Mouse (Mus musculus) heart, embryonic 16.5 days (tissue): Measurements from ENCODE around the gene Tbc1d14. TPM values are rescaled to one million over a fixed set of nuclear protein-coding genes. Genes with fewer than 3 reads are reported as not detected.

ENCODE experiments used
- ATAC-seq: fragments of 200-750 bp; cut with Nextera tagmentation; replicated peaks from 2 replicates; pipeline ENCODE4 v1.8.0; 2017; ENCODE audit warnings: moderate number of reproducible peaks; ENCODE audit not compliant: insufficient read depth, low FRiP score; ENCODE audit errors: extremely low read depth
- H3K27ac ChIP-seq: fragments of 300-500 bp; sonication (generic); 2 replicates; pipeline ENCODE4 v1.5.1; 2014; ENCODE audit warnings: mild to moderate bottlenecking, low read length, control low read depth, moderate library complexity
- H3K27me3 ChIP-seq: fragments of 300-500 bp; sonication (generic); 2 replicates; pipeline ENCODE4 v1.6.1; 2014; ENCODE audit warnings: low read length, mixed read lengths; ENCODE audit not compliant: control insufficient read depth, insufficient read depth
- H3K36me3 ChIP-seq: fragments of 300-500 bp; sonication (generic); 2 replicates; pipeline ENCODE4 v1.6.1; 2014; ENCODE audit not compliant: control insufficient read depth, insufficient read depth
- H3K4me1 ChIP-seq: fragments of 300-500 bp; sonication (generic); 2 replicates; pipeline ENCODE4 v1.6.1; 2014; ENCODE audit warnings: low read length, mixed read lengths; ENCODE audit not compliant: control insufficient read depth, insufficient read depth
- H3K4me2 ChIP-seq: fragments of 300-500 bp; sonication (generic); 2 replicates; pipeline ENCODE4 v1.6.1; 2014; ENCODE audit warnings: low read depth, mild to moderate bottlenecking, control low read depth, low read length
- H3K4me3 ChIP-seq: fragments of 300-500 bp; sonication (generic); 2 replicates; pipeline ENCODE4 v1.5.1; 2014; ENCODE audit warnings: mild to moderate bottlenecking, control low read depth, low read length
- H3K9ac ChIP-seq: fragments of 300-500 bp; sonication (generic); 2 replicates; pipeline ENCODE4 v1.6.1; 2014; ENCODE audit warnings: low read length, control low read depth
- H3K9me3 ChIP-seq: fragments of 300-500 bp; sonication (generic); replicated peaks from 2 replicates; pipeline ENCODE4 v1.6.1; 2016; ENCODE audit warnings: low read length; ENCODE audit not compliant: control insufficient read depth
- WGBS: fragments of 180-500 bp; shearing (Covaris S2); extraction: QIAGEN DNeasy Blood & Tissue Kit; methylation state at CpG from one replicate; pipeline ENCODE4 v1.1.7; 2014; 5-methylcytosine and 5-hydroxymethylcytosine counted together
- polyA plus RNA-seq: library from polyadenylated mRNA; unstranded; fragments of >200 nt; fragmentation: Nextera tagmentation; extraction: Ambion mirVana; gene quantifications from 2 replicates; pipeline ENCODE4 v1.2.1, GENCODE M21; 2015

Tbc1d14 gene
- polyA plus RNA-seq, 1 experiment from 2014 or later = 18.0 TPM

DNA sequence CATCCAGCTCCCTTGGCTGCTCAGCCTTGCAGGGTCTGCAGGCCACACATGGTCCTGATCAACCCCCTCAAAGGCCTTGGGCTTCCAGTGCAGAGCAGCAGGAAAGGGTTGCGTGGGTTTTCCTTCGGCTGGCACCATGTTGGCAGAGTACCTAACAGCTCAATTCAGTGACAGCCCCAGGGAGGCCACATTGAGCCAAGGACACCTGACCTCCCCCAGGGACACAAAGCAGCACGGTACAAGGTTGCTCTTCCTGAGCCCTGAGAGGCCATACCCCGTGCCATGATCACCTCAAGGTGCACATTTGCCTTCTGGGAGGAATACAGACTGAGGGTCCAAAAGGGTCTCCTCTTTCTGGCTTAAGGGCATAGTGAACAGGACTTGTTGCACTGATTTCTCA is 148.5 kb downstream of the Tbc1d14 start:
- H3K4me1 ChIP-seq = peaks cover 4% of the 10 kb centered on the region
- H3K9me3 ChIP-seq = no peaks in the 10 kb centered on the region
- no peak overlapping the region for H3K27ac ChIP-seq
- peaks cover 45% of the 10 kb centered on the region for H3K27me3 ChIP-seq
- no peak overlapping the region for H3K4me3 ChIP-seq
- H3K36me3 ChIP-seq = no peaks in the 10 kb centered on the region
- H3K9ac ChIP-seq = no peak overlapping the region
- 49% methylated on average over 4 of the region's 4 CpGs for WGBS
- ATAC-seq = no peak
- H3K4me2 ChIP-seq = no peak overlapping the region

GRCm38 (mm10) chr5:36440741-36441140 is 152.3 kb downstream of the Tbc1d14 start:
- Histone ChIP-seq H3K27me3 (peaks cover 29% of the 10 kb centered on the region), H3K36me3 (no peaks in the 10 kb centered on the region), H3K9me3 (no peaks in the 10 kb centered on the region), H3K4me2 (no peak overlapping the region), H3K9ac (no peak overlapping the region), H3K27ac (no peak overlapping the region), H3K4me1 (no peaks in the 10 kb centered on the region), H3K4me3 (no peak overlapping the region)
- no peak for ATAC-seq
- WGBS = 47% methylated on average over 3 of the region's 3 CpGs

Other genes with a start within 250 kb of the Tbc1d14 start
- gene Sorcs2, start 195.1 kb downstream of the Tbc1d14 start, polyA plus RNA-seq = 8.2 and 10.7 TPM in 2 replicates
- 65.3 and 68.4 TPM in 2 replicates for gene Grpel1, start 128.3 kb downstream of the Tbc1d14 start, polyA plus RNA-seq
- 1.7 TPM in 2 replicates for gene Tada2b, start 109.0 kb downstream of the Tbc1d14 start, polyA plus RNA-seq
- gene Ccdc96, start 108.7 kb downstream of the Tbc1d14 start, polyA plus RNA-seq = 0.37 TPM in 2 replicates
- 23.0 and 27.1 TPM in 2 replicates for gene D5Ertd579e, start 102.7 kb upstream of the Tbc1d14 start, polyA plus RNA-seq
- gene Bloc1s4, start 155.4 kb upstream of the Tbc1d14 start, polyA plus RNA-seq = 21.0 and 21.4 TPM in 2 replicates
- 285 and 303 TPM in 2 replicates for gene Mrfap1, start 203.5 kb upstream of the Tbc1d14 start, polyA plus RNA-seq
- gene Man2b2, start 237.4 kb upstream of the Tbc1d14 start, polyA plus RNA-seq = 14.5 and 15.0 TPM in 2 replicates